Mouse (Mus musculus): Measurements from ENCODE around the gene Hbb-bs.
"Not testable (repeated sequence)": the region's sequence is repeated elsewhere in the genome, so short reads cannot be mapped to it uniquely, and the experiment has no call there.

The Hbb-bs gene

GRCm38 (mm10) chr7:103827808-103828207 lies at the start of gene Hbb-bs:
Gene Hbb-bs, minus strand, starts transcription at chr7:103828096.
- no peak for DNase-seq (ENCODE audit: low spot score)

DNA sequence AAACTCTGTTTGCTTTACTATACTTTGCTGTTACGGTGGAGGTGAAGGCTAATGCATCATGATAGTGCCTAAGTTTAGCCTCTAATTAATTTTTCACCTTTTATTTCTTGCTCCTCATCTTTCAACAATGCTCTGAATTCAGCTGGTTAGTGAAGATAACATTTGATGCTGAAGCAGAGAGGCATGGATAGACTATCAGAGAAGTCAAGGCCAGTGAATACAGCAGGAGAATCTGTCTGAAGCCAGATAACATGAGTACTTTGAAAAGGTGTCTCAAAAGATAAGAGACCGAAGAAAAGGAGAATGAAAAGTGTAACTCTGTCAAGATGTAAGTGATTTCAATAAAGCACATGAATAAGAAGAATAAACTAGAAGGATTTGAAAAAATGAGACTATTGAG lies 49.2 kb upstream of the Hbb-bs start:
- DNase-seq (ENCODE audit: low spot score): no peak

DNA sequence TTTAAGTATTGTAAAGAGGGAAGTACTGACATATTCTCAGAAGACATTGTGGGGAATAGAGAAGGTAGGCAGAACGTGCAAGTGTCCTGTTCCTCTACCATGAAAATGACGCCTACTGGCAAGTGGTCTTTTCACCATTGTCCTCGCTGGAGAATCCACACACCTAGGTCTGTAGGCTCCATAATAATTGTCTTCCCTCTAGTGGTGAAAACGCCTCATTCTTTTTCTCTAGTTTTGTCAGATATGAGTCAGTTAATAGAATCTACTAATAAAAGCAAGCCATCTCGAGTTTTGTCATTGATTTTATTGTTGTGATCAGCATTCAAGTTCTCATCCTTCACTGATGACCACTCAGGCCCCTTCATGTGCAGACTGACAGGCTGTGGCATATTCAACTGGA lies 46.6 kb upstream of the Hbb-bs start:
- DNase-seq (ENCODE audit: low spot score): no peak

- DNase-seq (ENCODE audit: low spot score): no peak
Observed at GRCm38 (mm10) chr7:103873064-103873463, 45.2 kb upstream of the Hbb-bs start.

DNA sequence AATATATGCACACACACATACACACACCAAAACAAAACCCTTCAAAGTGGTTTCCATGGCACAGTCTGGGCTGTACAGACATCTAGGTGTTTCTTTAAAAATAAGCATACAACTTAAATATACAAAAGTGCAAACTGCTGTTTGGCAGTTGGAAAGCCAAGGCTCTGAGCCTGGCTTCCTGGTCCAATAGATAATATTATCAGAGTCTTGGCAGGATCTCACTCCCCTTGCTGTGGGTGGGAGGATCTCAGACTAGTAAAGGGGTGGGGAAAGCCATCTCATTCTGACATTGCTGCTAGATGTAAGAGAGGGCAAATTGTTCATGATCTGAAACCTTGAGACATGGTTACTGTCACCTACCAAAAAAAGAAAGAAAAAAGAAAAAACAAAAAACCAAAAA lies 42.8 kb upstream of the Hbb-bs start:
- no peak for DNase-seq (ENCODE audit: low spot score)

DNA sequence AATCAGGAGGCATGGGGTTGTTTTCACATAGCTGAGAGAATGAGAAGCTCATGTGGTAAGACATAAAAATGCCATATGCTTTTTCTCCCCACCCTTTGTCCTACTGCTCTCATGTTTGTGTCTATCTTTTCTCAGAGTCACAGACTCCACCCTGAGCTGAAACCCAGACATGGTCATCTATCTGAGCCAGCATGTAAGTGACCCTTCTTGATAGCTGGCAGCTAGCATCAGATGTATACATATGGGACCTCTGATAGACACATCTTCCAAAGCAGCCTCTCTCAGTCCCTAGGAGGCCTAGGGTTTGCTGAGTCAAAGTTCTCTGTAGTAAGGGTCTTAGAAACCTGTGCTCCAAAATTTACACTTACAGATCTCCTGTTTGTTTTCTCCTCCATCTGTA lies 37.8 kb upstream of the Hbb-bs start:
- DNase-seq (ENCODE audit: low spot score): no peak

DNA sequence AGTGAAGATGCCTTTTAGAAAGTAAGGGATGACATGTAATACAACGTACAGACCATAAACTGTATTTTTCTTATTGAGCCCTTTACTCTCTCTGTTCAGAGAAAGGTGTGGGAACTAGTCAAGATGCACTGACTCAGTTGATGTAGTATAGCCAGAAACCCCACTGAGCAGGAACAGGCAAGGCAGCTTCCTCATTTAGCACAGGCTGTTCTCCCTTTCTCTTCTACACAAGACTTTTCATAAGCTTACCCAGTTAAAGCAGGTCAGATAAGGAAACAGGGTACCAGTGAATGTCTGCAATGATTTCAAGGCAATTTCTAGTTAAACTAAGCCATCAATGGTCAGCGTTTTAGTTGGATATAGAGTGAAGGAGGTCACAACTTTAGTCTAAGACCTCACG lies 33.6 kb upstream of the Hbb-bs start:
- no peak for DNase-seq (ENCODE audit: low spot score)

- no peak for DNase-seq (ENCODE audit: low spot score)
Observed at GRCm38 (mm10) chr7:103860855-103861254, 33.0 kb upstream of the Hbb-bs start.

- DNase-seq (ENCODE audit: low spot score): no peak
Observed at GRCm38 (mm10) chr7:103859076-103859475, 31.2 kb upstream of the Hbb-bs start.

DNA sequence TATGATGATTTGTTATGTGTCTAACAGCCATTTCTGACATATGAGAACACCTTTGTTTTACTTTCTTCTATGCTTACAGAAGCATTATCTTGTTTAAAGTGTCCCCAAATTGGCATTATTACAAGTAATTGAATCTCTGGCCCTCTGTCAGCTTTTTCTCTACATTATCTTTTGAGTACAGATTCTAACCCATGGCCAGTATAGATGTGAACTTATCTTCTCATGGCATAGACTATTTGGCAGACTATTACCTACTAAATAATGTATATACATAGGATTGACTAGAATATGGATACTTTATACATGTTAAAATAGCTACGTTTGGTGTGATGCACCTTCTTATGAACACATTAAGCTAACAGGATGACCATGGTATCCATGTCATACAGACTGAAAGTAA lies 26.8 kb upstream of the Hbb-bs start:
- DNase-seq (ENCODE audit: low spot score): no peak

- no peak for DNase-seq (ENCODE audit: low spot score)
Observed at GRCm38 (mm10) chr7:103853090-103853489, 25.2 kb upstream of the Hbb-bs start, which contains the start of gene Hbb-y. Gene Hbb-y, minus strand, starts transcription at chr7:103853216.

GRCm38 (mm10) chr7:103844525-103845325 lies 16.8 kb upstream of the Hbb-bs start:
- DNase-seq (ENCODE audit: low spot score): no peak

DNA sequence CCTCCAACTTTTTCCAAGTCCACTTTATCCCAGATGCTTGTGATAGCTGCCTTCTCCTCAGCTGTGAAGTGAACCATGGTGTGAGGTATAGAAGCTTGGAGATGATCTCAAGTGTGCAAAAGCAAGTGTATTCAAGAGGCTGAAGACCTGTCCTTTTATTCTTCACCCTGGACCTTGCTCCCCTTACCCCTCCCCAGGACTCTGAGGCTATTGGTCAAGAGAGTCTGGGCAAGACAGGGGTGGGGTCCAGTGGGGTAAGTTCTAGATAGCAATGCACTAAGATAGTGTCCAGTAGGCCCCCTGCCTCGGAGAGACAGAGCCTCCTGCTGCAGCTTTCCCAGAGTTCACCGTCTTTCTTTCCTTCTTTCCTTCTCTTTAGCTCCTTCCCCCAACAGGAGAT lies 15.1 kb upstream of the Hbb-bs start, which contains the start of gene Hbb-bh1:
Gene Hbb-bh1 (minus strand): TSS at position 131 of the 400 bp plus-strand sequence.
- DNase-seq (ENCODE audit: low spot score): no peak

- DNase-seq (ENCODE audit: low spot score): no peak
Observed at GRCm38 (mm10) chr7:103840268-103840667, 12.4 kb upstream of the Hbb-bs start, which contains the start of gene Hbb-bh2. Gene Hbb-bh2, minus strand, starts transcription at chr7:103840520.

DNA sequence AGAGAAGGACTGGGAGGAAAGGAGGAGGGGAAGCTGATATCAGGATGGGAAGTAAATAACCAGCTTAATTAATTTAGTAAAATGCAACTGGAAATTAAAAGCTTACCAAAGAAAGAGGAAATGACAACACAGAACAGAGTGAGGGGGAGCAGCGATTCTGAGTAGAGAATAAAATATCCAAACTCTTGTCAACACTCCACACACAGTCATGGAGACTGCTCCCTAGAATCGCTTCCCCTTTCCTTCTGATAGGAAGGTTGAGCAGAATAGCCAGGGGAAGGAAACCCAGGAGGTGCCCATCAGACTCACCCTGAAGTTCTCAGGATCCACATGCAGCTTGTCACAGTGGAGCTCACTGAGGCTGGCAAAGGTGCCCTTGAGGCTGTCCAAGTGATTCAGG lies 757 bp downstream of the Hbb-bs start:
- DNase-seq (ENCODE audit: low spot score): not testable (repeated sequence)

DNA sequence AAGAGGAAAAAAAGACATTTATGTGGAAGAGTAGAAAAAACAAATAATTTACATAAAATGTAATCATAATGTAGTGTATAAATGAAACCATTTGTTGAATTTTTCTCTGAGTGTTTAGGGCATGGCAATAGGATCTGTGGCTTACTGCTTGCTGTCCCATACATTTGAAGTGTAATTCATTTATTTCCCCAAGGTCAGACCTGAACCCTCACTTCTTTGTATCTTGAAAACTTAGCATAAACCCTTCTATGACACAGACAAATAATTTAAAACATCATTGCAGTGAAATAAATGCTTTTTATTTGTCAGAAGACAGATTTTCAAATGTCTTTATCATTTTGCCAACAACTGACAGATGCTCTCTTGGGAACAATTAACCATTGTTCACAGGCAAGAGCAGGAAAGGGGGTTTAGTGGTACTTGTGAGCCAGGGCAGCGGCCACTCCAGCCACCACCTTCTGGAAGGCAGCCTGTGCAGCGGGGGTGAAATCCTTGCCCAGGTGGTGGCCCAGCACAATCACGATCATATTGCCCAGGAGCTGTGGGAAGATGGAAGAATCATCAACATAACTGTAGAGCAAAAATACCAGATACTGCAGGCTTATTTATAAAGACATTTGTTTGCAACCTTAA lies 1.5 kb downstream of the Hbb-bs start:
- no peak for DNase-seq (ENCODE audit: low spot score)

- DNase-seq (ENCODE audit: low spot score): no peak
Observed at GRCm38 (mm10) chr7:103825536-103826254, 2.2 kb downstream of the Hbb-bs start.

DNA sequence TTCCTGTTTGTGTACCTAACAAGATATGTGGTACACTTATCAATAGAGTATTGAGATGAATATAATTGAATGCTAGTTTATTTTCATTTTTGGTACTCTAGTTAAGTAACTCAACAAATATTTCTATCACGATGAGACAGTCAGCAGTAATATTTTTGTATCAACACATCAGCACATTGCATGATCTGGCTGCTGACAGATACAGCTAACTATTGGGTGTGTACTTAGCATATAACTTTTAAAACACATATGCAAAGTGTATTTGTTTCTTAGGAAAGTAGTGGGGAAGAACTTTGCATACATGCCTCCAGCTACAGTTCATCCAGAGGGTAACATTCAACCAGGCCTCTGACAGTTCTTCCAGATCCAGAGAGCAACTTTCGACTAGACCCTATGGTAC lies 3.3 kb downstream of the Hbb-bs start:
- no peak for DNase-seq (ENCODE audit: low spot score)

DNA sequence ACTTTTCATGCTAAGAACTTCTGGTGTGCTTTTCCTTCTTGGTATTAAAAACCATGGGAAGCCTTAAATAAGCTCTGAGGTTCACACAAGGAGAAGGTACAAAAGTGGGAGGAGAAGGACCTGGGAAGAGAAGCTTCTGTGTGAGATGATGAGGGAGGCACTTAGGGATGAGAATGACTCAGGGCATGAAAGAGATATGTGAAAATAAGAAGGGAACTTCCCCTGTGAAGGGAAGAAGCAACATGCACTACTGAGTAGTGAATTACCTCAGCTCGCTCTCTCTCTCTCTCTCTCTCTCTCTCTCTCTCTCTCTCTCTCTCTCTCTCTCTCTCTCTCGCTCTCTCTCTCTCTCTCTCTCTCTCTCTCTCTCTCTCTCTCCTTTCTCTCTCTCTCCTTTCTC lies 12.8 kb downstream of the Hbb-bs start:
- not testable (repeated sequence) for DNase-seq (ENCODE audit: low spot score)

DNA sequence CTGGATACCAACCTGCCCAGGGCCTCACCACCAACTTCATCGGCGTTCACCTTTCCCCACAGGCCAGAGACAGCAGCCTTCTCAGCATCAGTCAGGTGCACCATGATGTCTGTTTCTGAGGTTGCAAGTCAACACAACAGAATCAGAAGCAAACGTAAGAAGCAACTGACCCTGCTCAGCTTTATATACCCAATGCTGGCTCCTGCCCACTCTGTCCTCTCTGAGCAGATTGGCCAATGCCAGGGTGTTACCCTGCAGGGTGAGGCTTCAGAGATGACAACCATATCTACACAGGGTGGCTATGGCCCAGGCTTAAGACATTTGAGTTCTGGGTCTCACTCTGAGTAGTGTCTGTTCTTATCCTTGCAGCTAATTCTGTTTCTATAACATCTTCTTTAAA lies 14.1 kb downstream of the Hbb-bs start, which contains the start of gene Hbb-bt:
Gene Hbb-bt (minus strand): TSS at position 231 of the 400 bp plus-strand sequence.
- DNase-seq (ENCODE audit: low spot score): no peak

GRCm38 (mm10) chr7:103813152-103813551 lies 14.7 kb downstream of the Hbb-bs start:
- not testable (repeated sequence) for DNase-seq (ENCODE audit: low spot score)

- DNase-seq (ENCODE audit: low spot score): no peak
Observed at GRCm38 (mm10) chr7:103812174-103812573, 15.7 kb downstream of the Hbb-bs start.
